Mouse (Mus musculus) MN1 (cell line): ENCODE data around the gene Rnf180.
"Not testable (repeated sequence)": the region's sequence is repeated elsewhere in the genome, so short reads cannot be mapped to it uniquely, and the experiment has no call there.

ENCODE experiments used
- DNase-seq: peaks from one replicate; pipeline ENCODE4 v3.0.0-alpha.2; 2016; ENCODE audit warnings: low spot score

Rnf180 gene

GRCm38 (mm10) chr13:105294715-105295114 lies at the start of gene Rnf180:
TSS of gene Rnf180 (minus strand) at chr13:105294815.
- no peak for DNase-seq

- DNase-seq: no peak
Observed at GRCm38 (mm10) chr13:105331199-105331968, 36.8 kb upstream of the Rnf180 start.

GRCm38 (mm10) chr13:105326946-105327345 lies 32.3 kb upstream of the Rnf180 start:
- DNase-seq: no peak

GRCm38 (mm10) chr13:105316926-105317325 lies 22.3 kb upstream of the Rnf180 start:
- no peak for DNase-seq

GRCm38 (mm10) chr13:105316009-105316408 lies 21.4 kb upstream of the Rnf180 start:
- DNase-seq: no peak

GRCm38 (mm10) chr13:105312763-105313162 lies 18.1 kb upstream of the Rnf180 start:
- no peak for DNase-seq

- DNase-seq: not testable (repeated sequence)
Observed at GRCm38 (mm10) chr13:105310562-105310961, 15.9 kb upstream of the Rnf180 start.

- DNase-seq: no peak
Observed at GRCm38 (mm10) chr13:105305513-105305912, 10.9 kb upstream of the Rnf180 start.

GRCm38 (mm10) chr13:105304054-105304453 lies 9.4 kb upstream of the Rnf180 start:
- no peak for DNase-seq

GRCm38 (mm10) chr13:105300009-105300346 lies 5.4 kb upstream of the Rnf180 start:
- DNase-seq: no peak

GRCm38 (mm10) chr13:105299162-105300008 lies 4.8 kb upstream of the Rnf180 start:
- DNase-seq: no peak

GRCm38 (mm10) chr13:105293781-105294667 lies 591 bp downstream of the Rnf180 start:
- DNase-seq: no peak

GRCm38 (mm10) chr13:105291816-105292215 lies 2.8 kb downstream of the Rnf180 start:
- DNase-seq: peak; percentile 22

GRCm38 (mm10) chr13:105290594-105290993 lies 4.0 kb downstream of the Rnf180 start:
- DNase-seq: no peak

GRCm38 (mm10) chr13:105290021-105290420 lies 4.6 kb downstream of the Rnf180 start:
- DNase-seq: no peak

- no peak for DNase-seq
Observed at GRCm38 (mm10) chr13:105279397-105280018, 15.1 kb downstream of the Rnf180 start.

- DNase-seq: no peak
Observed at GRCm38 (mm10) chr13:105270394-105271094, 24.1 kb downstream of the Rnf180 start.

GRCm38 (mm10) chr13:105267464-105267863 lies 27.2 kb downstream of the Rnf180 start:
- DNase-seq: no peak

- DNase-seq: peak; percentile 21
Observed at GRCm38 (mm10) chr13:105266746-105267145, 27.9 kb downstream of the Rnf180 start.

GRCm38 (mm10) chr13:105256757-105257433 lies 37.7 kb downstream of the Rnf180 start:
- no peak for DNase-seq
